Mouse (Mus musculus) embryonic fibroblast, embryonic 13.5 days (primary cell): ENCODE measurements around the gene Disp3.

Source experiments
- CTCF ChIP-seq: IDR thresholded peaks from 2 replicates; pipeline ENCODE4 v1.5.1; 2011; ENCODE audit warnings: mild to moderate bottlenecking, control low read depth, low read length, moderate library complexity, borderline replicate concordance; ENCODE audit not compliant: insufficient read depth
- POLR2A ChIP-seq: IDR thresholded peaks from 2 replicates; pipeline ENCODE4 v1.6.1; 2011; ENCODE audit warnings: low read depth, mild to moderate bottlenecking, control low read depth, low read length, moderate library complexity

DNA sequence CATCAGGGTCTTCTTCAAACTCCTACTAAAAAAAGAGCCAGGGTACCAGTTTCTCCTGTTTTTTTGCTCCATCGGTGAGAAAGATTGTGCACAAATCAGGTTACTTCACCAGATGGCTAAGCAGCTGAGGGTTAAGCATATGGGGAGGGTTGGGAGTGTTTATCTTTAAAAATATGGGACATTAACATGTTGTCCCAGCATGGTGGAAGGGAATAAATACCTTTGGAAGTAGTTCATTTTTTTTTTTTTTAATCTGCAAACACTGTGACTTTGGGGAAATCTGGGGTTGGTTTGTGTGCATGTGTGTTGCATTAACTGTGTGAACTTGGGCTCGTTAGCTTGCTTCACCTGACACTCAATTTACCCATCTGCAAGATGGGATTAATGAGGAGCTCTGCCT, 3.3 kb upstream of the Disp3 start:
- no peak for TF ChIP-seq POLR2A
- no peak for TF ChIP-seq CTCF
